Mouse (Mus musculus): ENCODE measurements around the gene Gm45902. TPM values are rescaled to one million over a fixed set of nuclear protein-coding genes. Genes with fewer than 3 reads are reported as not detected.
A peak's percentile ranks its signal among the peaks of the same experiment; 100 is the strongest.

Gm45902 gene
- total RNA-seq (2014; rRNA removed) (1.1 and 1.3 TPM in 2 replicates), polyA plus RNA-seq (2012; rRNA removed) (0.45 and 0.61 TPM in 2 replicates)

DNA sequence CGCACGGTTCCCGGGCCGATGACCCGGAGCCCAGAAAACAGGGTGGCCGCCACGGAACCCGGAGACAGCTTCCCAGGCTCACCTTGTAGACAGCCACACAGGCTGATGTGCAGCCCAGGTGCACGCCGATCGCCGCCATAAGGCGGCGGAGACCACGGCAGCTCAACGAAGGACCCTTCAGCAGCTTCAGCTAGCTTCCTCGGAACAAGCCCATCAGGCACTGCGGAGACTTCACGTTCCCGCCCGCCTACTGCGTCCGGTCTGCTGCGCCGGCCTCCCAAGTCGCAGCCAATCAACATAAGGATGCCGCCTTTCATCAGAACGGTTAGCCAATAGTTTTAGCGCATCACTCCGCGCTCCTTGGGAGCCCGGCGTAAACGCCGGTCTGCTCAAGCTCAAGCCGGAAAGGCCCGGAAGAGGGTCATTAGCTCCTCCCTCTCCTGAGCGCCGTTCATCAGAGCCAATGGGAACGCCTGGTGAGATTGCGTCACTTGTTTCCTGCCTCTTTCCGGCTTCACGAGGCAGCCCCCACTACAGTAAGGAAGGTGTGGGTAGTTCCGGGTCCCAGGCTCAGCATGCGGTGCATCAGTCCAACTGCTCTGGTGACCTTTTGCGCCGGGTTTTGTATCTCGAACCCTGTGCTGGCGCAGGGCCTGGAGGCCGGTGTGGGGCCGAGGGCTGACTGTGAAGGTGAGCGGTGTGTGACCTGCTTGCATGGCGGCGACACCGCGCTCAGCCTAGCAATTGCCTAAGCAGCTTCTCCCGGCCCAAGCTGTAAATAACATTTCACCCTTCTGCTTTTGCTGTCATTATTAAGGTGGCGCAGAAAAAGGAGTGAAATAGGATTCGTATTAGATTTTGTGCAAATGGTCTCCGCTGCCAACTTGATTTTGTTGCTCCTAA is at the start of gene Gm45902, which contains the start of the genes Hspa14 and Cdnf:
Gm45902 (minus strand) TSS at position 239 of the 903 bp plus-strand sequence.
Hspa14 (minus strand) TSS at position 263 of the 903 bp plus-strand sequence.
Cdnf (plus strand) TSS at position 479 of the 903 bp plus-strand sequence.
- DNase-seq (ENCODE audit: extremely low read depth, low read depth, low spot score), result peak; percentile 98
- peak within 1 kb of the TSS; percentile 59 for H3K27ac ChIP-seq (replicated peaks; ENCODE audit: insufficient read depth, low read depth, low read length)
- WGBS, result under 1% methylated on average over 60 of the region's 60 CpGs
- H3K27me3 ChIP-seq (ENCODE audit: control insufficient read depth, insufficient read depth, low read length), result no peaks in the 10 kb centered on the region
- H3K4me3 ChIP-seq (ENCODE audit: insufficient read depth, low read depth, low read length), result peak within 1 kb of the TSS; percentile 78
- H3K79me2 ChIP-seq (ENCODE audit: control insufficient read depth, insufficient read depth, low read length), result no peaks in the 10 kb centered on the region; the same call in 1 of the 2 replicates
- peak; percentile 78 for TF ChIP-seq POLR2A (IDR thresholded peaks at IDR 0.05; ENCODE audit: extremely low read depth, insufficient read depth, low read length)
- no peak for TF ChIP-seq CTCF (IDR thresholded peaks at IDR 0.05; ENCODE audit: low read depth, low read length)
- peaks cover 14% of the 10 kb centered on the region; the same call in 1 of the 2 replicates for H3K36me3 ChIP-seq (ENCODE audit: control insufficient read depth, insufficient read depth, low read length)
- H3K4me1 ChIP-seq (ENCODE audit: control insufficient read depth, insufficient read depth, low read length), result peaks cover 4% of the 10 kb centered on the region; the same call in 1 of the 2 replicates
- peak within 1 kb of the TSS; percentile 75 for H3K9ac ChIP-seq (ENCODE audit: low read depth, low read length)

- Histone ChIP-seq H3K4me1 (ENCODE audit: control insufficient read depth, insufficient read depth, low read length) (no peaks in the 10 kb centered on the region), H3K4me3 (ENCODE audit: insufficient read depth, low read depth, low read length) (no peak overlapping the region), H3K9ac (ENCODE audit: low read depth, low read length) (no peak overlapping the region), H3K36me3 (ENCODE audit: control insufficient read depth, insufficient read depth, low read length) (no peaks in the 10 kb centered on the region), H3K27ac (replicated peaks; ENCODE audit: insufficient read depth, low read depth, low read length) (no peak overlapping the region), H3K79me2 (ENCODE audit: control insufficient read depth, insufficient read depth, low read length) (no peaks in the 10 kb centered on the region), H3K27me3 (ENCODE audit: control insufficient read depth, insufficient read depth, low read length) (no peaks in the 10 kb centered on the region)
- WGBS, result 6% methylated on average over 4 of the region's 4 CpGs
- DNase-seq (ENCODE audit: extremely low read depth, low read depth, low spot score), result peak; percentile 49
- TF ChIP-seq CTCF (IDR thresholded peaks at IDR 0.05; ENCODE audit: low read depth, low read length) (peak; percentile 92), POLR2A (IDR thresholded peaks at IDR 0.05; ENCODE audit: extremely low read depth, insufficient read depth, low read length) (no peak)
Observed at GRCm38 (mm10) chr2:3546588-3546987, 34.0 kb upstream of the Gm45902 start.

DNA sequence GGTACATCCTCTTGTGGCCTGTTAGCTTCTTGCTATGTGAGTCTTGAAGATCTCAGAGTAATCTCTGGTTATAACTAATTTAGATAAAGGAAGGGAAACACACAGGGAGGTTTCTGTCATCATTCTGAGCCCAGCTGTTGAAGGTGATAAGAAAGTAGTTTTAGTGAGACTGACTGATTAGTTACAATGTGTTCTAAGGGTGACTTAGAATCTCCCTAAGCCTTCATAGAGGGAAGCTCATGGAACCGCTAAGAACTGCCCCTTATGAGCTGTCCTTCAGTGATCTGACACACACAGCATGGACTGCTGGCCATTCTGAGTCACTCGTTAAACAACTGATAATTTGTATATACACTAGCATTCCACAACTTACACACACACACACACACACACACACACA is 33.5 kb upstream of the Gm45902 start:
- Histone ChIP-seq H3K4me1 (ENCODE audit: control insufficient read depth, insufficient read depth, low read length) (no peaks in the 10 kb centered on the region), H3K27ac (replicated peaks; ENCODE audit: insufficient read depth, low read depth, low read length) (no peak overlapping the region), H3K27me3 (ENCODE audit: control insufficient read depth, insufficient read depth, low read length) (no peaks in the 10 kb centered on the region), H3K79me2 (ENCODE audit: control insufficient read depth, insufficient read depth, low read length) (no peaks in the 10 kb centered on the region), H3K9ac (ENCODE audit: low read depth, low read length) (no peak overlapping the region), H3K4me3 (ENCODE audit: insufficient read depth, low read depth, low read length) (no peak overlapping the region), H3K36me3 (ENCODE audit: control insufficient read depth, insufficient read depth, low read length) (no peaks in the 10 kb centered on the region)
- TF ChIP-seq CTCF (IDR thresholded peaks at IDR 0.05; ENCODE audit: low read depth, low read length) (no peak), POLR2A (IDR thresholded peaks at IDR 0.05; ENCODE audit: extremely low read depth, insufficient read depth, low read length) (no peak)
- 63% methylated on average over 2 of the region's 2 CpGs for WGBS
- no peak for DNase-seq (ENCODE audit: extremely low read depth, low read depth, low spot score)

DNA sequence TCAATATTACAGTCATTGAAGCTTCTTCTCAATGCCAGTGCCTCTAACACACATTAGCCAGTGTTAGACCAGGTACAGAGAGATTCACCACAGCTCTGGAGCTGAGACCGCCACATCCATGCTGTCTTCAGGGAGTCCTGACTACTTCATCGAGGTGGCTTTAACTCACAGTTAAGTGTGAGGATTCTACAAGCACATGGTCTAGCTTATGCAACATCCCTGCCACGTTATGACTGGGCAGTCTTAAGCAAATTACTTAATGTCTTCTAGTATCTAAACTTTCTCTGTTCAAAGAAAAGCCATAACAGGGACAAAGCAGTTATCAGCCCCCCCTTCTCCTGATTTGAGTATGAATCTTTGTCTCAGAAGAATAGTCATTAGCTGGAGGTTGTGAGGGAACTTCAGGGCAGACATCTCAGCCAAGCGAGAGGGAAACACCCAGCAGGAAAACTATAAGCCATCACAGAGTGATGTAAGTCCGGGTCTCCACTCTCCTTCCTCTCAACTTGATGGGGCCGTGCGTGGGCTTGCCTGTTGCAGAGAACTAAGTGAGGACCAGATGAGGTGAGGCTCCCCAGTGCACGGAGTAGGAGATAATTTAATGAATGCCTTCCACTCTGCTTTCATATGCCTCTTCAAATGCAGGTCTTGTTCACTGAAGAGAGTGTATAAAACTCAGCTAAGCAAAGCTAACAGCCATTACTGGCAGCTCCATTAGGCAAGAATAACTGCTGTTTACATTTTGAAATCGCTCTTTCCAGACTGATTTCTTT is 28.9 kb upstream of the Gm45902 start:
- Histone ChIP-seq H3K79me2 (ENCODE audit: control insufficient read depth, insufficient read depth, low read length) (no peaks in the 10 kb centered on the region), H3K4me3 (ENCODE audit: insufficient read depth, low read depth, low read length) (no peak overlapping the region), H3K9ac (ENCODE audit: low read depth, low read length) (no peak overlapping the region), H3K4me1 (ENCODE audit: control insufficient read depth, insufficient read depth, low read length) (no peaks in the 10 kb centered on the region), H3K36me3 (ENCODE audit: control insufficient read depth, insufficient read depth, low read length) (no peaks in the 10 kb centered on the region), H3K27me3 (ENCODE audit: control insufficient read depth, insufficient read depth, low read length) (no peaks in the 10 kb centered on the region), H3K27ac (replicated peaks; ENCODE audit: insufficient read depth, low read depth, low read length) (no peak overlapping the region)
- DNase-seq (ENCODE audit: extremely low read depth, low read depth, low spot score), result no peak
- no peak for TF ChIP-seq CTCF (IDR thresholded peaks at IDR 0.05; ENCODE audit: low read depth, low read length)
- no peak for TF ChIP-seq POLR2A (IDR thresholded peaks at IDR 0.05; ENCODE audit: extremely low read depth, insufficient read depth, low read length)
- 74% methylated on average over 9 of the region's 9 CpGs for WGBS

DNA sequence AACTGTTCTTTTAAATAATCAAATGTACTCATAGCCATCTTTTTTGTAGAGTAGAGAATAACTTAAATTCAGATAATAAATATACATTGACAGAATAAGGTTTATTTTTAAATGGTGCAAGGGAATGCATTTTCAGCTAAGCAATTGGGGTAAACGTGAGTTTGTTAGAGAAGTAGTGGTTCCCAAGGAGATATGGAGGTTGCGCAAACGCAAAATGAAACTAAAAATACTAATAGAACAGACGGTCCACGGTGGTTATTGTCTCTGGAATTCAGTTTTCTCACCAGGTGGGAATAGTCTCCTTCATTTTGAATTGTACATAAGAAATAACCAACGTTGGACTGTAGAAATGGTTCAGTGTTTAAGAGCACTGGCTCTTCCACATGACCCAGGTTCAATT is 13.7 kb upstream of the Gm45902 start:
- Histone ChIP-seq H3K27me3 (ENCODE audit: control insufficient read depth, insufficient read depth, low read length) (no peaks in the 10 kb centered on the region), H3K9ac (ENCODE audit: low read depth, low read length) (no peak overlapping the region), H3K4me3 (ENCODE audit: insufficient read depth, low read depth, low read length) (no peak overlapping the region), H3K4me1 (ENCODE audit: control insufficient read depth, insufficient read depth, low read length) (no peaks in the 10 kb centered on the region), H3K79me2 (ENCODE audit: control insufficient read depth, insufficient read depth, low read length) (no peaks in the 10 kb centered on the region), H3K27ac (replicated peaks; ENCODE audit: insufficient read depth, low read depth, low read length) (no peak overlapping the region), H3K36me3 (ENCODE audit: control insufficient read depth, insufficient read depth, low read length) (no peaks in the 10 kb centered on the region)
- DNase-seq (ENCODE audit: extremely low read depth, low read depth, low spot score), result no peak
- WGBS, result 68% methylated on average over 6 of the region's 6 CpGs
- TF ChIP-seq CTCF (IDR thresholded peaks at IDR 0.05; ENCODE audit: low read depth, low read length) (no peak), POLR2A (IDR thresholded peaks at IDR 0.05; ENCODE audit: extremely low read depth, insufficient read depth, low read length) (no peak)

Measured in liver, adult 2 months (tissue).